Mouse (Mus musculus) 3T3-L1 (cell line): ENCODE measurements at regions not wholly inside any gene's neighbourhood (a gene's known extent, or its start where the extent isn't known, plus 50 kb on each side); places are given as distances from the start of the nearest gene placed in this dataset.

Experiments
- DNase-seq: peaks from one replicate; pipeline ENCODE4 v3.0.0-alpha.2; 2015; ENCODE audit warnings: low read depth, low spot score

GRCm38 (mm10) chr1:163650577-163651180 lies 74.4 kb downstream of the Mettl11b start:
- DNase-seq, result no peak

DNA sequence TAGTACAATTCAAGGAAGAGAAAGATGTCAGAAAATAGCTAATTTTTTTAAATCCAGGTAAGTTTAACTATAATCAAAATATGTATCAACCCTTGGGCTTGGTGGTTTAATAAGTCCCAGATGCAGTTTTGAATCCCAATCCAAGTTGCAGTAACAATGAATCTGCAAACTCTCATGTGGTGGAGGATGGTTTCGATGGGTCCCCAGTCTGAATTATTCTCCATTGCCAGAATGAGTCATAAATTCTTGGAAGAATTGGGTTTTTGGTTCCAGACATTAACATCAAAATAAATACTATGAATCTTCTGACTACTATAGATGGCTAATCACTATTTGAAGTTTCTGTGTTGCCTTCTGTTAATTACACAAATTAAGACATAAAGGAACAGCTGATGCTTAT lies 82.9 kb downstream of the Mettl11b start:
- peak; percentile 58 for DNase-seq

DNA sequence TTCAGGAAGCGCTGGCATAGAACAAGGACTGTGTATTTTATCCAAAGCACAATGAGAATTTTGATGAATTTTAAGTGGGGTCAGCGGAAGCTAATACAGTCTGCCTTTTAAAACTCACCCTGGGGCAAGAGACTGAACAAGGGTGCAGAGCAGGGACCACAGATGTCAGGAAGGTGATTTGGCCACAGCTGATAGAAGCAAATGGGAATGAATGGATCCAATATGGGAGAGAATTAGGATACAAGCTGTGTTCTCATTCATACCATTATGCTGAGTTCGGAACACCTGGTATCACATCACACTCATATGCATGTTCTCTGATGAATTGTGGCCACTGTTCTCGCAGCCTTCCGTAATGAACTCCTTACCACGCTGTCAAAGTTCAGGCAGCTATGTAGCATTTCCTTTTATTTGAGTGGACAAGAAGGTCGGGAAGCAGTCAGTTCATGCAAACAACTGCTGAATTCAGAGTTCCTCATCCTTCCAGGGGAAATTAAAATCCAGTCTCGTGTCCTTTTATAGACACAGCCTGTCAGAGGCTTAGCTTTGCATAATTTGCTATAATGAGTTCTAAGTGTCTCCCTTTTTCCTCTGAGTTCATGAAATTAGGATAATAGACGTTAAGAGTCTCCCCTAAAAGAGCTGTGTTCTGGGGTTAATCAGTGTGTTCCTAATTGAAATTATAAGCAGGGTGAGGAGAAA lies 84.4 kb downstream of the Mettl11b start:
- DNase-seq, result no peak

DNA sequence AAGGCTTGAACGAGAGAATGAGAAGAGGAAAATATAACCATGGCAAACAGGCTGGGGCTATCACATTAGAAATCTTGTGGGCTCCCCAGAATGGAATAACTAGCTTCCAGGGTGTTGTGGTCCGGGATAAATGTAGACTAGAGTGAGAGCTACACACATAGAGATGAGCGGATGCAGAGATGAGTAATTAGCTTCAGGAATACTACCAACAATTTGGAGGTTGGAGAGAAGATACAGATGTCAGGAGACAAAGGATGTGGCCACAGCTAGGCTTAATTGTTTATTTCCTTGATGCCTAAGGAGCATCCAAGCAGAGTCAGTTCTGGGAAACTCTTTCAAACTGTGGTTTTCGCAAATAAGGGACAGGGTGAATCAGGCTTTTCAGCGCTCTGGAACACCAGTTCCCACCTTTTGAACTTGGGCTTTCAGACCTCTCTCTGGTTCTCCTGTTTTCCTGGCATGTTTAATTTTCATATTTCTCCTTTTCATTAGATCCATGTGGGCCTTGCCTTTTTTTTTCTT lies 94.7 kb downstream of the Mettl11b start:
- DNase-seq, result no peak

DNA sequence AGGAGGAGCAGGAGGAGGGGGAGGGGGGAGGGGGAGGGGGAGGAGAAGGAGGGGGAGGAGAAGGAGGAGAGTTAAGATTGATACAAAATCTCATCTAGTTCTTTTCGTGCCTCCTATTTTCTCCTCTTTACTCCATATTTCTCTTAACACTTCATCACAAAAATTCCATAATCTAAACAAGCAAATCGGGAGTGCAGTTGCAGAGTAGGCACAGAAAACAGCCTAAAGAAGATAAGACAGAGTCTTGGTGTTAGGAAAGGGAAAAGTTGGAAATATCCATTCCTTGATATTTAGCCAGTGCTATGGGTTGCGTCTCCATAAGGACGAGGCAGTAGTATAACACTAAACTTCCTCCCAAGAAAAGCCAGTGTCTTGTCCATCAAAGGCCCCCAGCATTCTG lies 100.1 kb downstream of the Mettl11b start:
- DNase-seq, result no peak

DNA sequence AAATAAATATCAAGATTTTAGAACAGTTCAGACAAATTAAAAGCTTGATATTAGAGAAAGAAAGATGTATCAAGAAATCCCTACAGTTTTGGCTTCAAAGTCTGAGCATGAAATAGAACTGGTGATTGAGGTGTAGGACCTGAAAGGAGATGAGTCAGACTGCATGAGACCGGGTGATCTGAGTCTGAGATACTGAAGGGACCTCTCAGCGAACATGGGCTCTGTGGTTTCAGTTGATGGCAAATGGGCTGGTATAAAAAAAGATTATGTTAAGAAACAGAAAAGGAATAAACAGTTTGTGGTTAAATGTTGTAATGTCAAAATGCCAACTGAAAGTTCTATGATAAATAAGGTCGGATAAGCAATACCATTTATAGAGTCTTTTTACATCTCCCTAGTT lies 103.7 kb downstream of the Mettl11b start:
- DNase-seq, result peak; percentile 19

DNA sequence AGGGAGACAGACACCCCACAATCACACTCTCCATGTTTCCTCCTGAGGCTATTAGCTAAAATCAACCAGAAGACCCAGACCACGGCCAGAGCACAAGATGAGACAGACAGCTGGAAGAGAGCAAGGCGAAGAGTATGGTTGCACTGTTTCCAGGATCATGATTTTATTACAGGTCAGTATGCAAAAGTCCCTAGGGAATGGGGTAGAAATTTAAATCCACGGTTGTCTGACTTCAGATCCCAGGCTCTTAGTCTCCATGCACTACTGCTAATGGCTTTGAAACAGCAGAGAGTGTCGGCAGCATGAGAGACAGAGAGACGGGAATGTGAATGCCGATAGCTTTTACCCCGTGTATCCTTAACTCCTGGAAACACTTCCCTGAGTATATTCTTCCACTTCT lies 105.2 kb downstream of the Mettl11b start:
- DNase-seq, result no peak

- peak; percentile 35 for DNase-seq
Observed at GRCm38 (mm10) chr1:163618132-163618531, 106.9 kb downstream of the Mettl11b start.

DNA sequence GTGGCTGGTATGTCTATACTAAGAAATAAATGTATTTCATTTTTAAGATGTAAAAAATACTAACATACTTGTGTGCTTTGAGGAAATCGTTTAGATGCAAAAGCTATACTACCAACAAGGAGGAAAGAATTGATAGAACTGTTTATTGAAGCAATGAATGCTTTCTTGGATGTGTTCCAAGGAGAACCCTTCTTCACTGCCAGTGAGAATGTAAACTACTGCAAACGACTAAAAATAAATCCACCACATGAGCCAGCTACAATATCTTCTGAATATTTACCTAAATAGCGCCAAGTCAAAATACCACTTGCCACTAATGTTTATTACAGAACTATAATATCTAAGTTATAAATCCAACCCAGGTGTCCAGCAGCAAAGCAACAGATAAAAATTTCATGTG lies 108.4 kb downstream of the Mettl11b start:
- no peak for DNase-seq

DNA sequence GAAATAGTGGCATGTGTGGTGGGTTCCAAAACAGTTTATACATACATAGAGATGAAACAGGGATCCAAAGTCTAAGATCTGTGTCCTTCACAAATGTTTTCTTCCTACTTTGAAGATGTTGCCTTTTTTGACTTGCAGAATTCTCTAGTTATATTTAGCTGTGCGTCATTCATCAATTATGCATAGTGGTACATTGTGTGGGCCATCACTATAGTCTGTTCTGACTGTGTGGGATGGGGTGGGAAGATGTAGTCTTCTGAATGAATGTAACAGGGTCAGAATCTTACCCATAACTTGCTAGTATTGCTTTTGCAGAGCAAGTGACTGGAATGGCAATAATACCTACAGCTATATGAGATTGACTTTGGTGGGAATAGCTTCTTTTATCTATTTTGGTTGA lies 116.6 kb downstream of the Mettl11b start:
- DNase-seq, result no peak

DNA sequence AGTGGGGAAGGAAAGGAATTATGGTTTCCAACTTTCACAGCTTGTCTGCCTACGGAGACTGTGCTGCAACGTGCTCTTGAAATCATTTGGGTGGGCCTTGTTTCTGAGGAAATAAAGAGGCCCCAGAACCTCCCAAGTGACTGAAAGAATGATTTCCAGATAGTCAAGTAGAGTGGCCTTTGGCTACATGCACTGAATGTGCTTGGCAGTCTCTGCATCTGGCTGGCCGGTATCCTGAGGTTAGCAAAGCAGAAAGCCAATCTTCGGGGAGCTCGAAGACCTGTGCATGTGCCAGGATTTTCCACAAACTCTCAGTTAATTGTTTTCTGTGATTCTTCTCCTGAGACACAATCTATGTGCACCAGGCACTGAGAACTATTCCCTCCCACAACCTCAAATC lies 117.3 kb downstream of the Mettl11b start:
- DNase-seq, result peak; percentile 33

- no peak for DNase-seq
Observed at GRCm38 (mm10) chr1:163599926-163600890, 124.8 kb downstream of the Mettl11b start.

DNA sequence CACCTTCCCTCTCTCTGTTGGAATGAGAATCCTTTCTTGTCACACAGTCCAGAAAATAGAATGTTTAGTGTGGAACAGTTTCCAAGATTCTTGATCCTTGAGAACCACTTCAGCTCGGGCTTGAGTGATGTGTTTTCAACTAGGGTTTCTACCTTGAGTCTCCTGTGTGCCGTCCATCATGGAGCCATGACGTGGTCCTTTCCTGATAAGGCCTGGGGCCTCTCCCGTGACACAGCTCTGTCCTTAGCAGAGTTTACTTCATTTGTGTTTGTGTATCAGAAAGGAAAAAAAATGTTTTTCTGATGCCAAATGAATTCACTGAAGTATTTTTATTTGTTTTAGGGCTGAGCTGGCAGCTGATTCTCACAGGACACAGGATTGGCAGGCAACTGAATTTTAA lies 148.6 kb downstream of the Mettl11b start:
- peak; percentile 57 for DNase-seq

GRCm38 (mm10) chr1:163575593-163575992 lies 149.4 kb downstream of the Mettl11b start:
- peak; percentile 65 for DNase-seq

- peak; percentile 76 for DNase-seq
Observed at GRCm38 (mm10) chr1:163574409-163575161, 150.4 kb downstream of the Mettl11b start.

- no peak for DNase-seq
Observed at GRCm38 (mm10) chr1:163573533-163573932, 151.5 kb downstream of the Mettl11b start.

DNA sequence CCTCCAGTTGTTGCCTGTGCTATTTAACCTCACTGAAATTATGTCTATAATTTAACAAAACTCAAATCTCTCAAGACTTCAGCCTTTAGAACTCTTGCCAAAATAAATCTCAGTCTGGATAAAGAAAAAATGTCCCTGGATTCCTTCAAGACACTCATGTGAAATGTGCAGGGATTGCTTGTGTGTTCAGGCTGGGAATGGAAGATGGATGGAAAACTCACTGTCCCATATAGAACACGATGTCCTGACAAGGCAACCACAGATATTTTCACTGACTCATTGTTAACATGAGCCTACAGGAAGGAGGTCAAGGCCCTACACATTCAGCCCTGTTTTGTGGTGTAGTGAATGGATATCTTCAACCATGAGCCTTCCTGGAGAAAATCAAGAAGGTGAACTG lies 160.3 kb upstream of the Gorab start:
- peak; percentile 84 for DNase-seq

DNA sequence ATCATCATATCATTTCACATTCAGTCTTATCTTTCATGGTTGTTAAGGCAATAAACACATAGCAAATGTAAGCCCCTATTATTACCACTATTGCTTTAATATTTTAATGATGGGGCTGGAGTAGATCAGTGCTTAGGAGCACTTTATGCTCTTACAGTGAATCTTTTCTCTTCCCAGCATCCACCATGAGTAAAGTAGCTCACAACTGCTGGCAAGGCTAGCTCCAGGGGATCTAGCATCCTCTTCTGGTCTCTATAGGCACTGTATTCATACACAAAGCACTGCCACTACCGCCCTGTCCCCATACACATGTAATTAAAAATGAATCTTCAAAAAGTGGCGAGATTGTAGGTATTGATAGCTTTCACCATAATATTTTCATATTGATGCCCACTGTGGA lies 159.6 kb upstream of the Gorab start:
- DNase-seq, result peak; percentile 54

GRCm38 (mm10) chr1:163562166-163562733 lies 158.8 kb upstream of the Gorab start:
- DNase-seq, result peak; percentile 84

- peak; percentile 77 for DNase-seq
Observed at GRCm38 (mm10) chr1:163561016-163561415, 157.5 kb upstream of the Gorab start.
